Mouse (Mus musculus) forebrain, embryonic 11.5 days (tissue): ENCODE measurements at regions not wholly inside any gene's neighbourhood (a gene's known extent, or its start where the extent isn't known, plus 50 kb on each side); places are given as distances from the start of the nearest gene placed in this dataset.

ENCODE experiments used
- ATAC-seq: fragments of 200-750 bp; cut with Nextera tagmentation; replicated peaks from 2 replicates; pipeline ENCODE4 v1.8.0; 2017; ENCODE audit warnings: moderate TSS enrichment; ENCODE audit not compliant: low FRiP score
- DNase-seq: peaks from one replicate; pipeline ENCODE4 v3.0.0-alpha.2; 2017; ENCODE audit warnings: low spot score
- H3K27ac ChIP-seq: fragments of 300-500 bp; sonication (generic); 2 replicates; pipeline ENCODE4 v1.5.1; 2014; ENCODE audit warnings: low read depth, low read length
- H3K27me3 ChIP-seq: fragments of 300-500 bp; sonication (generic); 2 replicates; pipeline ENCODE4 v1.6.1; 2014; ENCODE audit warnings: mild to moderate bottlenecking, low read length, mixed read lengths; ENCODE audit not compliant: control insufficient read depth, insufficient read depth
- H3K36me3 ChIP-seq: fragments of 300-500 bp; sonication (generic); 2 replicates; pipeline ENCODE4 v1.6.1; 2014; ENCODE audit warnings: mild to moderate bottlenecking, low read length, moderate library complexity, mixed read lengths; ENCODE audit not compliant: control insufficient read depth, insufficient read depth
- H3K4me1 ChIP-seq: fragments of 300-500 bp; sonication (generic); replicated peaks from 2 replicates; pipeline ENCODE4 v1.6.1; 2014; ENCODE audit warnings: low read length, mixed read lengths; ENCODE audit not compliant: control insufficient read depth, insufficient read depth
- H3K4me2 ChIP-seq: fragments of 300-500 bp; sonication (generic); 2 replicates; pipeline ENCODE4 v1.6.1; 2014; ENCODE audit warnings: low read depth, mild to moderate bottlenecking, low read length, moderate library complexity, mixed read lengths; ENCODE audit not compliant: severe bottlenecking
- H3K4me3 ChIP-seq: fragments of 300-500 bp; sonication (generic); 2 replicates; pipeline ENCODE4 v1.5.1; 2014; ENCODE audit warnings: low read depth, low read length
- H3K9ac ChIP-seq: fragments of 300-500 bp; sonication (generic); 2 replicates; pipeline ENCODE4 v1.6.1; 2014; ENCODE audit warnings: low read length
- H3K9me3 ChIP-seq: fragments of 300-500 bp; sonication (generic); 2 replicates; pipeline ENCODE4 v1.6.1; 2016; ENCODE audit warnings: low read length, mixed read lengths; ENCODE audit not compliant: control insufficient read depth
- WGBS: fragments of 180-500 bp; shearing (Covaris S2); extraction: QIAGEN DNeasy Blood & Tissue Kit; methylation state at CpG from one replicate; pipeline ENCODE4 v1.1.7; 2014; 5-methylcytosine and 5-hydroxymethylcytosine counted together

DNA sequence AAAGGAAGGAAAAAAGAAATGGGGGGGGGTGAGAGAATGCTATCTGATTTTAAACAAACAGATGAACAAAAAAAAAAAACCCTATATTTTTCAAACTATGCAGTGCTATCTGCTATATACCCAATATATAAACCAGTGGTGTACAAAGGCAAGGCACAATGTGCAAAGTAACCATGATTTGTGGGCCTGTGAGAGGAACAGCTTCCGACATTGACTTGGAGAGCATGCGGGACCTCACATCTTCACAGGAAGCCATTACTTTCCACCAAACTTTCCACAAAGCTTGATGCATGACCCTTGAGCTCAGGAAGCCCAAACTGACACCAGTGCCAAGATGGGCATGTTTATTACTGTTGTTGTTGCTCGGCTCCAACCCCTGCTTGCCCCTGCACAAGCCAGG is 299.3 kb upstream of the Cd180 start:
- H3K4me3 ChIP-seq = no peak overlapping the region
- no peak overlapping the region for H3K27ac ChIP-seq
- H3K36me3 ChIP-seq = no peaks in the 10 kb centered on the region
- H3K4me2 ChIP-seq = no peak overlapping the region
- H3K9me3 ChIP-seq = no peaks in the 10 kb centered on the region
- H3K27me3 ChIP-seq = no peaks in the 10 kb centered on the region
- 88% methylated on average over 3 of the region's 3 CpGs for WGBS
- DNase-seq = no peak
- no peak for ATAC-seq
- no peaks in the 10 kb centered on the region for H3K4me1 ChIP-seq
- no peak overlapping the region for H3K9ac ChIP-seq

DNA sequence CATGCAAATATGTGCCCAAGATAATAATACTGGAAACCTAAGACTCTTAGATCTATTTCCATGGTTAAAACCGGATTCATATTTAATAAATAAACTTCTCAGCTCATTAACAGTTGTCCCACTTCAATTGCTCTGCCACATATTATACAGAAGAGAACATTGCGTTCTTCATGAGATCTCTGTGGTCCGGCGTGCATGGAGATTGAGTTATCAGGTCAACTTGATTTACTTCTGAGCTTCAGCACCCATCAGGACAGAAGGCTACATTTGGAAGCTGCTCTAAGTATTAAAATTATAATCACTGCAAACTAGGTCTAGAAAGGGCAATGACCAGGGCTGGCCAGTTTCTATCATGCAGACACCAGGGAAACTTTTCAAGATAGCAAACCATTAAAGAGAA is 295.9 kb upstream of the Cd180 start:
- Histone ChIP-seq H3K9ac (no peak overlapping the region), H3K27ac (no peak overlapping the region), H3K4me2 (no peak overlapping the region), H3K4me3 (no peak overlapping the region), H3K4me1 (no peaks in the 10 kb centered on the region), H3K27me3 (no peaks in the 10 kb centered on the region), H3K9me3 (no peaks in the 10 kb centered on the region), H3K36me3 (no peaks in the 10 kb centered on the region)
- no peak for ATAC-seq
- no peak for DNase-seq
- 93% methylated on average over 4 of the region's 4 CpGs for WGBS

- no peaks in the 10 kb centered on the region for H3K36me3 ChIP-seq
- DNase-seq (no peak), ATAC-seq (no peak)
- no peaks in the 10 kb centered on the region for H3K4me1 ChIP-seq
- 91% methylated on average over 4 of the region's 4 CpGs for WGBS
- H3K9ac ChIP-seq = no peak overlapping the region
- no peak overlapping the region for H3K4me2 ChIP-seq
- H3K9me3 ChIP-seq = no peaks in the 10 kb centered on the region
- H3K4me3 ChIP-seq = no peak overlapping the region
- H3K27ac ChIP-seq = no peak overlapping the region
- H3K27me3 ChIP-seq = no peaks in the 10 kb centered on the region
These were observed 281.5 kb upstream of the Cd180 start for GRCm38 (mm10) chr13:102411840-102412239.

- no peaks in the 10 kb centered on the region for H3K36me3 ChIP-seq
- no peaks in the 10 kb centered on the region for H3K4me1 ChIP-seq
- no peak for ATAC-seq
- 80% methylated on average over 3 of the region's 3 CpGs for whole genome bisulfite sequencing
- no peak overlapping the region for H3K9ac ChIP-seq
- no peak overlapping the region for H3K4me2 ChIP-seq
- H3K4me3 ChIP-seq = no peak overlapping the region
- no peaks in the 10 kb centered on the region for H3K27me3 ChIP-seq
- no peak overlapping the region for H3K27ac ChIP-seq
- no peak for DNase-seq
- no peaks in the 10 kb centered on the region for H3K9me3 ChIP-seq
These were observed 258.9 kb upstream of the Cd180 start for GRCm38 (mm10) chr13:102434372-102434954.

DNA sequence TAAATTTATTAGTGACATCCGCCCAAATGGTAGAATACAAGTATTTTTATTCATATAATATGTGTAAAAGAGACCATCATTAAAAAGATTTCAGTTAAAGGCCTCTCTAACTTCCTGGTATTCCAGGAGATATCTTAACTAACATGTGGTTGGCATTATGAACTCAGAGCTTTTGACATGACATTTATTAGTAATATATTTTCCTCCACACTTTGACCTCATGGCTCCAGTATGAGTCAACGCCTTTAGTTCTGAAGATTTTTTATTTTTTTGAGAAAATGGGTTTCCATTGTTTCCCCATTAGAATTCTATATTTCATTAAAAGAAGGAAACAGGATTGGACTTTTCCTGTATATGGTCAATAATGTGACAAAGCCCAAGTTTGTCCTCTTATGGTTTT is 250.7 kb upstream of the Cd180 start:
- Histone ChIP-seq H3K4me3 (no peak overlapping the region), H3K27me3 (no peaks in the 10 kb centered on the region; the same call in 1 of the 2 replicates), H3K27ac (no peak overlapping the region), H3K4me2 (no peak overlapping the region), H3K9me3 (no peaks in the 10 kb centered on the region), H3K9ac (no peak overlapping the region), H3K4me1 (no peaks in the 10 kb centered on the region), H3K36me3 (no peaks in the 10 kb centered on the region)
- 77% methylated on average over 2 of the region's 2 CpGs for WGBS
- ATAC-seq (no peak), DNase-seq (no peak)

DNA sequence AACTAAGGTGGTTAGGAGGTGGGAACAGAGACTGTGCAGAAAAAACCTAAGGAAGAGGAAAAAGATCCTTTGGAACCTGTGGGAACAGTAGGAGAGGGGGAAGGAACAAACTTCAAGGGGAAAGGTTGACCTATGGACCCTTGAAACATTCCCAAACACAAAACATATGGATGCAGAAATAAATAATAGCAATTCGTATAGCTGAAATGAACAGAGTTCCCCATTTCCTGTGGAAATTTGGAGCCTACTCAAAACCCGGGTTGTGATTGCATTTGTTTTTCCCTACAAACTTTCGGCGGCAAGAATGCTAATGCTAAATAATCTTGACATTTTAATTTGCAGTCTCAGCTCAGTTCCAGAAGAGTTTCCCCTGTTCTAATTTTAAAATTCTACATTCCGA is 246.0 kb upstream of the Cd180 start:
- DNase-seq (no peak), ATAC-seq (no peak)
- H3K9me3 ChIP-seq = no peaks in the 10 kb centered on the region
- no peak overlapping the region for H3K9ac ChIP-seq
- H3K27ac ChIP-seq = no peak overlapping the region
- no peaks in the 10 kb centered on the region for H3K36me3 ChIP-seq
- no peaks in the 10 kb centered on the region; the same call in 1 of the 2 replicates for H3K4me1 ChIP-seq
- no peak overlapping the region for H3K4me3 ChIP-seq
- H3K4me2 ChIP-seq = no peak overlapping the region
- WGBS = 90% methylated on average over 5 of the region's 5 CpGs
- H3K27me3 ChIP-seq = peaks cover 7% of the 10 kb centered on the region

DNA sequence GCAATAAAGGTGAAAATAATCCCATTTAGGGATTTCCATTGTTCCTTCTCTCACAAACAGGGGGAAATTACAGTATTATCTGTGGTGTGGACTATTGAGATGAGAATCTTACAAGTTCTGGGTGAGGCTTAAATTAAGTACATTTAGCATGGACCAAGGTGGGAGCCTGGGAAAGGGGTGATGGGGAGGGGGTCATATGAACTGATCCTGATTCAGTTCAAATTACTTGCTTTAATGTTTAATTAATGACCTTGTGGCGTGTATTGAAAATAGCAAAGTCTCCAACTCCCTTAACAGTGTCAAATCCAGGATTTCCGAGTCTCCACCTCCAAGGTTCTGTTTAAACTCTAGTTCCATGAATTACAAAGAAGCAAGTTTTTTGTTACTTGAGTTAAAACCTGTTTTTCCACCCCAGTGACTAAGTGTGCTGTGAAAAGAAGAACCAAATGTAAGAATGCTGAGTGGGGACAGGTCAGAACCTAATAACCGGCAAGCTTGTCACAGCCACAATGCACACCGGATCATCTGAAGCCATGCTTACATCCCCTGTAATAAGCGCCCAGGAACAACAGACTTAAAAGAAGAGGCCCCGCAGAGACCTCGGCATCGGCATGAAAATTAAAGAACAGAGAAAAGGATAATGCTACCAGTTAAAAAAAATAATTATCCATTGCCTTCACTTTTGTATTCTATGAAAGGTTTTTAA is 243.8 kb upstream of the Cd180 start:
- DNase-seq (no peak), ATAC-seq (peak; percentile 77)
- 5% methylated on average over 8 of the region's 8 CpGs for WGBS
- Histone ChIP-seq H3K36me3 (no peaks in the 10 kb centered on the region), H3K9me3 (no peaks in the 10 kb centered on the region), H3K4me2 (no peak overlapping the region), H3K27me3 (peaks cover 9% of the 10 kb centered on the region), H3K9ac (no peak overlapping the region), H3K4me3 (no peak overlapping the region), H3K27ac (no peak overlapping the region), H3K4me1 (no peaks in the 10 kb centered on the region; the same call in 1 of the 2 replicates)

DNA sequence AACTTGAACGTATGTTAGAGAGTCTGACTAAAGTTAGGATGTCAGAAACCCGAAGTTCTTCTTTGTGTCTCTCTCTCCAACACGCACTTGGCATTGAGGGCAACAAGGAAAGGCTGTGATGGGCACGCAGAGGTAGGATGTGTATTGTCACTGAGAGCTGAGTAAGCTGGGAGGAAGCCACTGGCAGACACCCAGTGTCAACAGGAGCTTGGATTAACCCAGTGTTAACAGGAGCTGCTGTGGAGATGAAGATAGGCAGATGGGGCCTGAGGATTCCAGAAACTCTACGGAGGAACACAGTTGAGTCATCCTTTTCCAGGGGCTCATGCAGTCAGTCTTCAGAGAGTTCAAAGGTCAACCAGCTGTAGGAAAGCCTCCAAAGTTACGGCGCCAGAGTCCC is 242.2 kb upstream of the Cd180 start:
- WGBS = 76% methylated on average over 7 of the region's 7 CpGs
- Histone ChIP-seq H3K27me3 (peaks cover 9% of the 10 kb centered on the region), H3K27ac (no peak overlapping the region)

DNA sequence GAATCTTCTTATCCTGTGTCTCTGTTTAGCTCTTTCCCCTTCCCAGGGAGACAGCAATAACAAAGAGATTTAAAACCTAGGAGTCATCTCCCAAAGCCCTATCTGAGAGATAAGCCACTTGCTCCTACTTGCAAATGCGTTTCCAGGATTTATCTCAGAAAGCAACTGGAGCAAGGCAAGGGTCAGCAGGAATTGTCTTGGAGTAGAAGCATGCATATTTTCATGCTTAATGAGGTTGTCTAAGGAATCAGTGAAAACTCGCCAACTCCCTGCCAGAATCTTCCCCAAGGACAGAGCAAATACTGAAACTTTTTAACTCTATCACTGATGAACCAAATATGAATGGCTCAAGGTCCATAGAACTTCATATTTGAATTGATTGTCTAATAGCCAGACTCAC is 234.6 kb upstream of the Cd180 start:
- no peak overlapping the region for H3K27ac ChIP-seq
- DNase-seq (no peak), ATAC-seq (no peak)
- H3K4me2 ChIP-seq = no peak overlapping the region
- no peak overlapping the region for H3K4me3 ChIP-seq
- 60% methylated on average over 2 of the region's 2 CpGs for WGBS
- H3K27me3 ChIP-seq = no peaks in the 10 kb centered on the region
- no peaks in the 10 kb centered on the region for H3K4me1 ChIP-seq
- H3K9me3 ChIP-seq = no peaks in the 10 kb centered on the region
- H3K9ac ChIP-seq = no peak overlapping the region
- H3K36me3 ChIP-seq = no peaks in the 10 kb centered on the region

More for the DNA sequence above, 242.2 kb upstream of the Cd180 start:
- no peaks in the 10 kb centered on the region; the same call in 1 of the 2 replicates for H3K4me1 ChIP-seq
- H3K9me3 ChIP-seq = no peaks in the 10 kb centered on the region
- H3K4me3 ChIP-seq = no peak overlapping the region
- H3K9ac ChIP-seq = no peak overlapping the region
- H3K4me2 ChIP-seq = no peak overlapping the region
- DNase-seq (no peak), ATAC-seq (no peak)
- H3K36me3 ChIP-seq = no peaks in the 10 kb centered on the region
